Comparison of ENCODE assay signal across 11 mouse cellular contexts in the genomic region with DNA sequence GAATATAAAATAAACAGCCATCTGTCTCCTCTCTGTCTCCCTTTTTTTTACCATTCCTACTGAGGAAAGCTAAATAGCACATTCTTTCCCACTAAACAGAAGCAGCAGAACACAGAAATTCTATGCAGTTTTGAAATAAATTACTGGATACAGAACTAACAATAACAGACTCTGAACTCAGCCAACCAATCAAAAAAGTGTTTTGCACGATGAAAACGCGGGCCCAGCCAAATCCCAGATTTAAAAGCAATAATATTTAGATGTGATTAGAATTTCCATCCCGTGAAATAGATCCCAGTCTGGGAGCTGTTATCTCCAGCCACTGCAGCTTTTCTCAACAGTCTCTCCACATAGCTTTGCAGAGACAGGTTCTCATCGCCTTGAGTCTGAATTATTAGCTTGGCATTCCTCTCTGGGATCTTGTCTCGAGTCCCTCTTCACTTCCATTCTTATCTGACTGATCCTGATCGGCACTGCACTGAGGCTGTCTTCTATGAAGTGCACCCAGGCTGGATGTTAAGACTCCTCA.
"Had no signal": no experiment of that assay in that cellular context is flagged by ENCODE, and none has a peak within 500 bp of the region (broad histone marks: within the 10 kb centered on the region; RNA-seq: fewer than 3 reads in every experiment).

No protein-coding gene starts in this region.

- H3K4me3 ChIP-seq: left cerebral cortex, adult 2 months; liver, embryonic 13.5 days; midbrain, embryonic 15.5 days; neural tube, embryonic 12.5 days had no signal

- ATAC-seq: liver, postnatal 0 days; midbrain, embryonic 15.5 days had no signal

- H3K9ac ChIP-seq: liver, embryonic 13.5 days; liver, postnatal 0 days; midbrain, embryonic 15.5 days; neural tube, embryonic 12.5 days had no signal

- H3K4me1 ChIP-seq: liver, embryonic 13.5 days had no signal

- H3K27ac ChIP-seq: left cerebral cortex, adult 2 months; liver, embryonic 13.5 days; midbrain, embryonic 15.5 days; neural tube, embryonic 12.5 days had no signal

- DNase-seq: kidney, adult 2 months; kidney, postnatal 4 days; liver; liver, embryonic 13.5 days; liver, postnatal 0 days; right cerebral cortex, postnatal 14 days; thymus, adult 2 months; thymus, postnatal 25 days had no signal

- H3K36me3 ChIP-seq: liver, embryonic 13.5 days; midbrain, embryonic 15.5 days; neural tube, embryonic 12.5 days had no signal

- H3K4me2 ChIP-seq: liver, embryonic 13.5 days; midbrain, embryonic 15.5 days; neural tube, embryonic 12.5 days had no signal

- H3K9me3 ChIP-seq: liver, embryonic 13.5 days; midbrain, embryonic 15.5 days; neural tube, embryonic 12.5 days had no signal

- H3K27me3 ChIP-seq: liver, embryonic 13.5 days; midbrain, embryonic 15.5 days; neural tube, embryonic 12.5 days had no signal
